Mouse (Mus musculus) inflammation-experienced regulatory T-cells, adult 16 weeks (primary cell): Measurements from ENCODE around the gene Cdh11. TPM values are rescaled to one million over a fixed set of nuclear protein-coding genes. Genes with fewer than 3 reads are reported as not detected.

Source experiments
- polyA plus RNA-seq: library from polyadenylated mRNA; unstranded; fragments of 100-300 nt; shearing (Covaris generic); gene quantifications from one replicate; pipeline ENCODE4 v1.2.1, GENCODE M21; 2017

The Cdh11 gene
- 0.44 TPM for polyA plus RNA-seq

DNA sequence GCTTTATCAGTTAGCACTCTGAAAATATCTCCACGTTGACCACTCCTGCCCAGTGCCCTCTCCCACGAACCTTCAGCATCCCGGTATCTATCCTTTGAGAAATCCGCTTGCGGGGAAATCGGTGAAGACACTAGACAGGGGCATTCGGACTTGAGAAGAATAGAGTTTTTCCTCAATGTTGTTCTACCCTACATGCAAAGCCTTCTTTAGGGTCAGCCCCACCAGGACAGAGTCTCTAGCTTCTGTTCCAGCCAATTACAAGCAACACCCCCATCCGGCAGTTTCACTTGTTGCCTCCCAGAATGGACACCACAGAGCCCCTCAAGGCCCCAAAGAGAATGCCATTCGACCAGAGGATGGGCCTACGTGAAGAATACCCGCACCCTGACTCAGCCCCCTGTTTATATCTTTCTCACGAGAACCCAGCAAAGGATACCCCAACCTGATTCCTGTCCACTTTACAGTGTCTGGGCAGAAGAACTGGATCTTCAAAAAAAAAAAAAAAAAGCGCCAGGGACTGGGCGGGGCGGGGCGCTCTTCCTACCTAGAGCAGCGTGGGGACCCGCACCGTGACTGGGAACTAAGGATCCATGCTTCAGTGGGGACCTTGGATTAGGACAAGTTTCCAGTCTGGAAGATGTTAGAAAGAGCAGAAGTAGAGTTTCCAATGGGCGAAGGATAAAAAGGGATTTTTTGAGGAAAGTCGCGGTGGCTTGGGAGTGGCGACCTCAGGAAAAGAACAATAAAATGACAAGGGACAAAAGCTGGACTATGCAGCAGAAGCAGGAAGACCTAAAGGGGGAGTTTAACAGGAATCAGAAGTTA is at the start of gene Cdh11:
Cdh11 (minus strand) TSS at position 51 of the 825 bp plus-strand sequence.

